9 mouse cellular contexts compared by ENCODE assay signal in genomic region chr6:29023206-29023967, GRCm38 (mm10). TPM values are rescaled to one million over a fixed set of nuclear protein-coding genes. Genes with fewer than 3 reads are reported as not detected.
DNase-seq lines count a peak whose midpoint lies in the region; ATAC-seq lines count a peak whose summit lies in the region.
"Had no signal": no experiment of that assay in that cellular context is flagged by ENCODE, and none has a peak within 500 bp of the region (broad histone marks: within the 10 kb centered on the region; RNA-seq: fewer than 3 reads in every experiment).

No protein-coding gene starts in this region.

- peak; percentile 31 for DNase-seq in heart, adult 8-10 months (ENCODE audit: low spot score)
- peak; percentile 57 for DNase-seq in c-Kit-positive CD71-negative TER-119-negative erythroid progenitor cells, embryonic 14.5 days (ENCODE audit: low read depth)
- DNase-seq in forebrain, embryonic 10.5 days (ENCODE audit: extremely low spot score, low spot score), result peak; percentile 70
- peak; percentile 59 to 72 for DNase-seq in layer of hippocampus, postnatal 25 days (ENCODE audit: extremely low spot score in 1 of 2, low spot score in 1 of 2)
- DNase-seq in right cerebral cortex, postnatal 10 days (ENCODE audit: low spot score in 2 of 2), result peak; percentile 62 to 81

- peaks cover 52% of the 10 kb centered on the region for H3K27me3 ChIP-seq in heart, embryonic 11.5 days (ENCODE audit: control insufficient read depth, insufficient read depth, low read length)
- peaks cover 56% of the 10 kb centered on the region for H3K27me3 ChIP-seq in forebrain, embryonic 10.5 days (ENCODE audit: poor library complexity, severe bottlenecking)
- H3K27me3 ChIP-seq in hindbrain, embryonic 13.5 days, result peaks cover 42% of the 10 kb centered on the region

- 29% methylated on average over 18 of the region's 18 CpGs for WGBS in heart, embryonic 11.5 days (ENCODE audit: insufficient replicate concordance)
- WGBS in forebrain, embryonic 10.5 days, result 38% methylated on average over 18 of the region's 18 CpGs
- WGBS in hindbrain, embryonic 13.5 days, result 34% methylated on average over 18 of the region's 18 CpGs

- H3K4me1 ChIP-seq in heart, embryonic 11.5 days (ENCODE audit: control insufficient read depth, insufficient read depth, low read length), result no peaks in the 10 kb centered on the region
- peaks cover 35% of the 10 kb centered on the region for H3K4me1 ChIP-seq in forebrain, embryonic 10.5 days
- H3K4me1 ChIP-seq in hindbrain, embryonic 13.5 days (replicated peaks), result peaks cover 18% of the 10 kb centered on the region
- H3K4me1 ChIP-seq: liver, embryonic 15.5 days had no signal

- H3K4me2 ChIP-seq in heart, embryonic 11.5 days, result no peak overlapping the region
- H3K4me2 ChIP-seq in hindbrain, embryonic 13.5 days, result peak overlapping the region; percentile 43
- H3K4me2 ChIP-seq: liver, embryonic 15.5 days had no signal

- no peak; the same call in 1 of the 2 replicates for ATAC-seq in heart, embryonic 11.5 days (replicated peaks; ENCODE audit: insufficient number of reproducible peaks, low FRiP score, low TSS enrichment)
- peak; percentile 66 for ATAC-seq in hindbrain, embryonic 13.5 days (ENCODE audit: low FRiP score)
- 0 out of 2 replicates have a peak, but pooled peaks have one; percentile 17 for ATAC-seq in megakaryocyte, adult 5-6 weeks (ENCODE audit: poor library complexity, severe bottlenecking)

- no peak overlapping the region for H3K9ac ChIP-seq in heart, embryonic 11.5 days (ENCODE audit: low read depth, low read length)
- H3K9ac ChIP-seq in hindbrain, embryonic 13.5 days, result peak overlapping the region; percentile 25; the same call in 1 of the 2 replicates
- H3K9ac ChIP-seq: liver, embryonic 15.5 days had no signal

- H3K36me3 ChIP-seq in heart, embryonic 11.5 days (ENCODE audit: control insufficient read depth, insufficient read depth, low read length), result no peaks in the 10 kb centered on the region
- H3K36me3 ChIP-seq in forebrain, embryonic 10.5 days (replicated peaks), result no peaks in the 10 kb centered on the region
- no peaks in the 10 kb centered on the region for H3K36me3 ChIP-seq in hindbrain, embryonic 13.5 days
- H3K36me3 ChIP-seq: liver, embryonic 15.5 days had no signal

- no peak overlapping the region for H3K4me3 ChIP-seq in heart, embryonic 11.5 days (ENCODE audit: low read depth, low read length)
- H3K4me3 ChIP-seq in forebrain, embryonic 10.5 days, result no peak overlapping the region
- no peak overlapping the region for H3K4me3 ChIP-seq in hindbrain, embryonic 13.5 days
- H3K4me3 ChIP-seq: liver, embryonic 15.5 days had no signal

- no peak overlapping the region for H3K27ac ChIP-seq in heart, embryonic 11.5 days (ENCODE audit: low read depth, low read length)
- peak overlapping the region; percentile 76 for H3K27ac ChIP-seq in forebrain, embryonic 10.5 days
- no peak overlapping the region for H3K27ac ChIP-seq in hindbrain, embryonic 13.5 days
- H3K27ac ChIP-seq: liver, embryonic 15.5 days had no signal

- H3K9me3 ChIP-seq in heart, embryonic 11.5 days (replicated peaks; ENCODE audit: control insufficient read depth, low read length), result no peaks in the 10 kb centered on the region
- no peaks in the 10 kb centered on the region for H3K9me3 ChIP-seq in forebrain, embryonic 10.5 days
- H3K9me3 ChIP-seq in hindbrain, embryonic 13.5 days, result no peaks in the 10 kb centered on the region
- H3K9me3 ChIP-seq: liver, embryonic 15.5 days had no signal

RNA-seq across cellular contexts. Expression of gene Lep, which starts 36.6 kb away (rescaled TPM):
- total RNA-seq in heart, adult 8-10 months (2022), result 1 to 10 TPM in 2 of 4 experiments, under 1 TPM in 1, not detected in 1; 0.22 to 1.8 (median 1.4) TPM
- not detected in 2 replicates for polyA plus RNA-seq in heart, embryonic 11.5 days (2014; fragmentation: Nextera tagmentation; extraction: Ambion mirVana)
- not detected in 2 replicates for polyA plus RNA-seq in forebrain, embryonic 10.5 days (2016; fragmentation: Nextera tagmentation; extraction: Ambion mirVana)
- not detected in 2 replicates for polyA plus RNA-seq in hindbrain, embryonic 13.5 days (2015; fragmentation: Nextera tagmentation; extraction: Ambion mirVana)
- total RNA-seq in layer of hippocampus, postnatal 25 days (2021), result not detected
- not detected in 2 replicates for total RNA-seq in megakaryocyte, adult 5-6 weeks (2015)
- total RNA-seq in megakaryocyte, adult 5-6 weeks (2017), result not detected in 2 replicates
- polyA plus RNA-seq: liver, embryonic 15.5 days had no signal
